ENCODE assay signal across 1 mouse cellular context in the genomic region with DNA sequence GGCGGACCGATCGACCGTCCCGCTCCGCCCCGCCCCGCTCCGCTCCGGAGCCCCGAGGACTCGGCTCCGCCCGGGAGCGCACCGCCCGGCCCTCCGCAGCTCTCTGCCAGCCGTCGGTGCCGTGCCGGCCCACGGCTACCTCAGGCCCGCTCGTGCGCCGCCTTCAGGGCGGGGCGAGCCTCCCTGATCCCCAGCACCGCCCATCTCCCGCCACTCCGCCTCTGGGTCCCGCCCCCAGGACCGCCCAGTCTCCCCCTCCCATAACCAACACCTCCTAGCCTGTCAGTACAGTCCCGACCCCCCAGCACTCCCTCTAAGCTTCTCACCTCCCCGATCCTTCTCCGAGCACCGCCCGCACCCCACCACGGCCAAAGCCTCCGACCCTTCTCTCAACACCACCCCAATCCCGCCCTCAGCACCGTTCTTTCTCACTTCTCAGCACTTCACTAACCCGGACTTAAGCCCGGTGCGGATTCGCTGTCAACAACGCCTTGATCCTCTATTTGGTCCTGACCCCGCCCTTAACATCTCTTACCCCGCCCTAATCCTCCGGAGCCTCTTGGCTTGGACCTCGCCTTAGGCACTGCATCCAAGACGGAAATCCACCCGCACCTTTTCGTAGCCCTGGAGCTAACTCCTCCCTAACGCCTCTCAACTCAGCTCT.
TF ChIP-seq lines count a peak whose summit lies in the region.

A gene (minus strand): TSS at position 490 of the 664 bp plus-strand sequence.

TF ChIP-seq in CH12.LX, 34 proteins besides CTCF, POLR2A, EP300 and RAD21 (continued from another document):
- TF ChIP-seq ZMIZ1 (IDR thresholded peaks at IDR 0.05; ENCODE audit: low read depth, low read length) = peak; percentile 85
- no peak for TF ChIP-seq MYC (IDR thresholded peaks at IDR 0.05; ENCODE audit: low read depth, low read length)
- TF ChIP-seq NELFE (IDR thresholded peaks at IDR 0.05; ENCODE audit: low read depth, low read length) = peak; percentile 60; the same call in 1 of the 2 replicates
